19 mouse cellular contexts compared by ENCODE assay signal in genomic region chr2:103293751-103294150, GRCm38 (mm10). TPM values are rescaled to one million over a fixed set of nuclear protein-coding genes. Genes with fewer than 3 reads are reported as not detected.
DNase-seq lines count a peak whose midpoint lies in the region; ATAC-seq and TF ChIP-seq lines count a peak whose summit lies in the region.
"Had no signal": no experiment of that assay in that cellular context is flagged by ENCODE, and none has a peak within 500 bp of the region (broad histone marks: within the 10 kb centered on the region; RNA-seq: fewer than 3 reads in every experiment).

No protein-coding gene starts in this region.

- peak; percentile 83 for DNase-seq in adrenal gland, adult 2 months
- no peak for DNase-seq in adrenal gland, postnatal 4 days (ENCODE audit: low spot score in 2 of 2)
- DNase-seq in adrenal gland, postnatal 36 days = peak; percentile 71 to 75
- DNase-seq in kidney, adult 9 months = peak; percentile 78
- no peak for DNase-seq in forebrain, postnatal 0 days
- DNase-seq in hindbrain, embryonic 11.5 days (ENCODE audit: low spot score) = no peak
- no peak for DNase-seq in heart, adult 9 months (ENCODE audit: low spot score in 2 of 2)
- DNase-seq: gastrocnemius, postnatal 10 days; lung, adult 2 months; thymus, postnatal 4 days had no signal

- TF ChIP-seq CTCF in small intestine, adult 2 months (IDR thresholded peaks at IDR 0.05; ENCODE audit: extremely low read depth, insufficient read length, insufficient replicate concordance, low read depth, low read length) = 0 out of 2 replicates have a peak, but pooled peaks have one; percentile 16
- no peak for TF ChIP-seq CTCF in forebrain, postnatal 0 days (IDR thresholded peaks at IDR 0.05; ENCODE audit: low read depth)

- H3K9me3 ChIP-seq in forebrain, postnatal 0 days (ENCODE audit: low read length) = no peaks in the 10 kb centered on the region
- no peaks in the 10 kb centered on the region for H3K9me3 ChIP-seq in hindbrain, embryonic 11.5 days (ENCODE audit: control insufficient read depth, low read length)
- H3K9me3 ChIP-seq: forebrain, embryonic 13.5 days; heart, embryonic 15.5 days had no signal

- 26% methylated on average over 5 of the region's 5 CpGs for WGBS in small intestine, adult 2 months
- 71% methylated on average over 5 of the region's 5 CpGs for WGBS in forebrain, postnatal 0 days
- WGBS in hindbrain, embryonic 11.5 days = 82% methylated on average over 5 of the region's 5 CpGs

- H3K4me3 ChIP-seq in small intestine, adult 2 months (ENCODE audit: low read depth, low read length) = no peak overlapping the region
- H3K4me3 ChIP-seq in forebrain, postnatal 0 days (ENCODE audit: low read depth, low read length) = no peak overlapping the region
- H3K4me3 ChIP-seq in hindbrain, embryonic 11.5 days (ENCODE audit: low read depth, low read length) = no peak overlapping the region
- H3K4me3 ChIP-seq: forebrain, embryonic 13.5 days; heart, embryonic 15.5 days had no signal

- H3K27ac ChIP-seq in small intestine, adult 2 months (ENCODE audit: insufficient read depth, low read depth, low read length) = peak overlapping the region; percentile 75
- H3K27ac ChIP-seq in forebrain, postnatal 0 days (ENCODE audit: low read depth, low read length) = no peak overlapping the region
- H3K27ac ChIP-seq in hindbrain, embryonic 11.5 days (ENCODE audit: low read depth, low read length) = no peak overlapping the region
- H3K27ac ChIP-seq: forebrain, embryonic 13.5 days; heart, embryonic 15.5 days; hindbrain, embryonic 14.5 days had no signal

- no peak overlapping the region for H3K4me2 ChIP-seq in forebrain, postnatal 0 days (ENCODE audit: low read depth)
- no peak overlapping the region for H3K4me2 ChIP-seq in hindbrain, embryonic 11.5 days (replicated peaks; ENCODE audit: low read depth, low read length)
- H3K4me2 ChIP-seq: forebrain, embryonic 13.5 days; heart, embryonic 15.5 days; hindbrain, embryonic 14.5 days had no signal

- no peak overlapping the region for H3K9ac ChIP-seq in forebrain, postnatal 0 days
- H3K9ac ChIP-seq in hindbrain, embryonic 11.5 days (ENCODE audit: low read depth, low read length) = no peak overlapping the region
- H3K9ac ChIP-seq: forebrain, embryonic 13.5 days; heart, embryonic 15.5 days; hindbrain, embryonic 14.5 days had no signal

- ATAC-seq in forebrain, postnatal 0 days = no peak
- no peak for ATAC-seq in hindbrain, embryonic 11.5 days (ENCODE audit: low FRiP score)
- ATAC-seq: forebrain, embryonic 13.5 days; Patski had no signal

- H3K27me3 ChIP-seq in small intestine, adult 2 months (ENCODE audit: control insufficient read depth, insufficient read depth, low read length) = no peaks in the 10 kb centered on the region
- H3K27me3 ChIP-seq in forebrain, postnatal 0 days (ENCODE audit: insufficient read depth, low read length) = no peaks in the 10 kb centered on the region
- H3K27me3 ChIP-seq in hindbrain, embryonic 11.5 days (ENCODE audit: control insufficient read depth, insufficient read depth, low read length) = no peaks in the 10 kb centered on the region
- H3K27me3 ChIP-seq: forebrain, embryonic 13.5 days; heart, embryonic 15.5 days; Patski had no signal

- no peaks in the 10 kb centered on the region for H3K36me3 ChIP-seq in small intestine, adult 2 months (ENCODE audit: control insufficient read depth, insufficient read depth, low read length)
- H3K36me3 ChIP-seq in forebrain, postnatal 0 days (ENCODE audit: insufficient read depth) = no peaks in the 10 kb centered on the region
- H3K36me3 ChIP-seq in hindbrain, embryonic 11.5 days (ENCODE audit: control insufficient read depth, insufficient read depth, low read length) = no peaks in the 10 kb centered on the region
- H3K36me3 ChIP-seq: heart, embryonic 15.5 days had no signal

- peaks cover 30% of the 10 kb centered on the region for H3K4me1 ChIP-seq in small intestine, adult 2 months (ENCODE audit: control insufficient read depth, insufficient read depth, insufficient read length, low read length)
- H3K4me1 ChIP-seq in forebrain, postnatal 0 days (ENCODE audit: insufficient read depth) = no peaks in the 10 kb centered on the region
- no peaks in the 10 kb centered on the region for H3K4me1 ChIP-seq in hindbrain, embryonic 11.5 days (replicated peaks; ENCODE audit: control insufficient read depth, insufficient read depth, low read length)

- TF ChIP-seq POLR2A in small intestine, adult 2 months (IDR thresholded peaks at IDR 0.05; ENCODE audit: low read depth, low read length) = no peak

RNA-seq across cellular contexts. Expression of gene Ehf, which starts 9.3 kb away (rescaled TPM):
- total RNA-seq in adrenal gland, adult 2 months (2021) = 1 to 10 TPM in 1 of 2 experiments, not detected in 1; 1.4 TPM
- polyA plus RNA-seq in adrenal gland, adult 2 months (2012; rRNA removed) = 0.17 and 0.72 TPM in 2 replicates
- total RNA-seq in adrenal gland, postnatal 4 days (2021) = 1 to 10 TPM in 1 of 2 experiments, not detected in 1; 4.7 TPM
- total RNA-seq in adrenal gland, postnatal 36 days (2021) = under 1 TPM in 1 of 2 experiments, not detected in 1; 0.40 TPM
- polyA plus RNA-seq in small intestine, adult 2 months (2012; rRNA removed) = 24.8 and 34.2 TPM in 2 replicates
- total RNA-seq in forebrain, postnatal 0 days (2014; rRNA removed) = 0.08 and 1.1 TPM in 2 replicates
- polyA plus RNA-seq in forebrain, postnatal 0 days (2015; fragmentation: Nextera tagmentation; extraction: Ambion mirVana) = 0.07 and 0.24 TPM in 2 replicates
- not detected in 2 replicates for polyA plus RNA-seq in hindbrain, embryonic 11.5 days (2014; fragmentation: Nextera tagmentation; extraction: Ambion mirVana)
- total RNA-seq: gastrocnemius, postnatal 10 days; layer of hippocampus, adult 8-10 months; left cerebral cortex, adult 8-10 months; megakaryocyte progenitor cell, adult 5-6 weeks had no signal
- polyA plus RNA-seq: neural tube, embryonic 14.5 days had no signal

Comparison
In these comparisons a context has a peak if more than half of its experiments do, and no peak if none do; other contexts are left out.
1. DNase-seq: peak in adrenal gland, adult 2 months (single experiment), adrenal gland, postnatal 36 days (2 of 2) and kidney, adult 9 months (single experiment); none in adrenal gland, postnatal 4 days (0 of 2), forebrain, postnatal 0 days (single experiment), hindbrain, embryonic 11.5 days (single experiment) and heart, adult 9 months (0 of 2).